Mouse (Mus musculus) adrenal gland, postnatal 14 days (tissue): ENCODE measurements around the gene Olfr1325. TPM values are rescaled to one million over a fixed set of nuclear protein-coding genes. Genes with fewer than 3 reads are reported as not detected.
"Not testable (repeated sequence)": the region's sequence is repeated elsewhere in the genome, so short reads cannot be mapped to it uniquely, and the experiment has no call there.

ENCODE experiments used
- DNase-seq: peaks from one replicate; pipeline ENCODE4 v3.0.0; 2021; ENCODE audit warnings: mixed read lengths
- long read RNA-seq, 2 experiments: library from polyadenylated mRNA; stranded (forward); transcript quantifications; one replicate each; pipeline ENCODE4 v2.0.0; 2021
- total RNA-seq: library from RNA; stranded (reverse); gene quantifications from 2 replicates; pipeline ENCODE4 v1.2.3, GENCODE M21; 2021

The Olfr1325 gene
- not detected in 2 replicates for total RNA-seq
- long read RNA-seq, experiment 1, result 0 reads
- long read RNA-seq, experiment 2, result 0 reads

DNA sequence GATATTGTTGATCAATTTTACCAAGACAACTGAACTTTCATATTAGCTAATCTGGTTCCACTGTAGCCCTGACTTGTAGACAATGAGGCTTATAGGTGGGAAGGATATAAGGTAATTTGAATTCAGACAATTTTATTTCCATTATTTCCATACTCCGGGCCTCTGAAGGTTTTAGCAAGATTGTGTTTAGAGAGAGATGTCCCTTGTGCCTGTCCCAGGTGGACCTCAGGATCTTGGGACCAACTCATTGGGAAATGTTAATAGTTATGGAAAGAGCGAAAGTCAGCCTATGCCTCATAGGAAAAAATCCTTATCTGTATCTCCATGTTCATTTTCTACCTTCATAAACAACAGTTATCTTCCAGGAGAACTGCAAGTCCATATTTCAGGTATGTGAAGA, at the start of gene Olfr1325:
Gene Olfr1325 (plus strand): TSS at position 301 of the 400 bp plus-strand sequence.
- no peak for DNase-seq

DNA sequence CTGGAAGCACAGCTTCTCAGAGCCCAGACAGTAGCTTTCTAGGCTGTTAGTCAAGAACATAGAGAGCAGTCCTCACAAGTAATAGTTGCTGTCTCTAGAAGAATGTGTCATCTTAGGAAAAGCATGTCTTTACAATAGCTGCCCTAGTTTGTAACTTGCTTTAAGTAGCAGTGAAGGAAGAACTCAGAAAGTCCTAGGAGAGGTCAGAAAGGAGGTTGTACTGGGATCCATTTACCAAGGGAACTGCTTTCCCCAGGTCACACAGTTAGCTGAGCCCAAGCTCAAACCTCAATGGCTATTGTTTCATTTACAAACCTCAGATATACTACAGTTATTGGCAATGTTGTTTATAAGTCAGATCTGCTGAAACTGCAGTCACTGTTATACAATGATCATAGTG, 17.7 kb upstream of the Olfr1325 start, which contains the start of gene Olfr1326-ps1:
Gene Olfr1326-ps1 (minus strand): TSS at position 101 of the 400 bp plus-strand sequence.
- no peak for DNase-seq

DNA sequence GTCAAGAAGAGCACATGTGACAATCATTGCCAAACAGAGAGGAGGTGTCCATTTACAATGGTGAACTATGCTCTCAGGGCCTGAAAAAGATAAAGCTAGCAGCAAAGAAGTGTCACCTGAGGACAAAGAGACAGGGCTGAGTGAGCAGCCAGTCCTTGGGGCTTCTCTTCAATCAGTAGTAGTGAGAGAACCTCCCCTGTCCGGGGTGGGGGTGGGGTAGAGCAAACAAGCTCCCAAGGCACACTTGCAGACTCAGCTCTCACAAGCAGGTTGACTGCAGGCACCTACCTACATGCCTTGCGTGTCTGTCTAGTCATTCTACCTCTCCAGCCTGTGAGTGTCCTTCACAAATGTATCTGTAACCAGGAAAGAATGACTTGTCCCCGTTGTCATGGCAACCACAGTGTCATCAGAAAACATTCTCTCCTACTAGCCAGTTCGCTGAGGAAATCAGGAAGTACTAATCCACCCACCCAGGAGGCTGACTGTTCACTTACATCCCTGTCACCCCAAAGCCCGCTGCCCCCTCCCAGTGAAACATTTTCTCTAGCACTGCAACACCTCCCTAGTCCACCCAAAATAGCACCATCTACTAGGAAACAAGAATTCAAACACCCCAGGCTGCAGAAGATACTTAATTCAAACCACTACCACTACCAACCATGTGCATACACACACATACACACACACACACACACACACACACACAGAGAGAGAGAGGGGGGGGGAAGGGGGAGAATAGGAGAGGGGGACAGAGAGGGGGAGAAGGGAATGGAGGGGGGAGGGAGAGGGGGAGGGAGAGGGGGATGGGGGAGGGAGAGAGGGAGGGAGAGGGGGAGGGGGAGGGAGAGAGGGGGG, 53.2 kb downstream of the Olfr1325 start, which contains the start of gene Gm5640:
Gene Gm5640 (minus strand): TSS at position 170 of the 858 bp plus-strand sequence.
- peak; percentile 8 for DNase-seq

DNA sequence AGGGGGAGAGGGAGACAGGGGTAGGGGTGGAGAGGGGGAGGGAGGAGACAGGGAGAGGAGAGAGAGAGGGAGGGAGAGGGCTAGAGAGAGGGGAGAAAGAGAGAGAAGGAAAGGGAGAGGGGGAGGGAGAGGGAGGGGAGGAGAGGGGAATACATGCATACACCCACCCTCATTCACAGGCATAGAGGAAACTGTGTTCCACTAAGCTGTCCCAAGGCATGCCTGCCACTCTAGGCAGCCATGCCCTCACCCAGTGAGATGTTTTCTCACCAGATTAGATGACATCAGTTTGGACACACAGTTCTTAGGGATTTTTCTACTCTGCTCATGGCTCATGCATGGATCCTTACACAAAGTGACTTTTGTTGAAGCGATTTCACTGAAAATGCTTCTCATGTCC, 53.9 kb downstream of the Olfr1325 start:
- not testable (repeated sequence) for DNase-seq

Other genes with a start within 250 kb of the Olfr1325 start
- gene Lage3, start 239.1 kb upstream of the Olfr1325 start, total RNA-seq, result 54.2 and 55.1 TPM in 2 replicates
- 49.6 and 51.5 TPM in 2 replicates for gene Ubl4a, start 219.5 kb upstream of the Olfr1325 start, total RNA-seq
- 18.9 and 21.5 TPM in 2 replicates for gene Slc10a3, start 219.3 kb upstream of the Olfr1325 start, total RNA-seq
- gene Fam3a, start 199.4 kb upstream of the Olfr1325 start, total RNA-seq, result 26.6 and 29.7 TPM in 2 replicates
- gene Ikbkg, start 199.4 kb upstream of the Olfr1325 start, total RNA-seq, result 56.3 and 56.5 TPM in 2 replicates
- 105 and 114 TPM in 2 replicates for gene G6pdx, start 163.5 kb upstream of the Olfr1325 start, total RNA-seq
- gene Gm6880, start 111.3 kb upstream of the Olfr1325 start, total RNA-seq, result not detected in 2 replicates
- gene Olfr1326-ps1, start 17.8 kb upstream of the Olfr1325 start, total RNA-seq, result not detected in 2 replicates
- not detected in 2 replicates for gene Gm5640, start 53.0 kb downstream of the Olfr1325 start, total RNA-seq
- gene Gm6890, start 148.2 kb downstream of the Olfr1325 start, total RNA-seq, result not detected in 2 replicates
- not detected in 2 replicates for gene Gm5936, start 244.5 kb downstream of the Olfr1325 start, total RNA-seq